Mouse (Mus musculus) bone marrow macrophage, adult 2 months (primary cell): Measurements from ENCODE around the gene Psg16. TPM values are rescaled to one million over a fixed set of nuclear protein-coding genes. Genes with fewer than 3 reads are reported as not detected.
"Not testable (repeated sequence)": the region's sequence is repeated elsewhere in the genome, so short reads cannot be mapped to it uniquely, and the experiment has no call there.

Source experiments
- H3K27ac ChIP-seq: 2 replicates; pipeline ENCODE4 v1.5.1; 2012; ENCODE audit warnings: low read depth, low read length; ENCODE audit not compliant: insufficient read depth
- H3K4me1 ChIP-seq: 2 replicates; pipeline ENCODE4 v1.6.1; 2012; ENCODE audit warnings: low read length; ENCODE audit not compliant: control insufficient read depth, insufficient read depth
- H3K4me3 ChIP-seq: 2 replicates; pipeline ENCODE4 v1.5.1; 2012; ENCODE audit warnings: mild to moderate bottlenecking, low read length, moderate library complexity; ENCODE audit not compliant: insufficient read depth
- CTCF ChIP-seq: IDR thresholded peaks from 2 replicates; pipeline ENCODE4 v1.5.1; 2012; ENCODE audit warnings: low read depth, mild to moderate bottlenecking, low read length, moderate library complexity
- POLR2A ChIP-seq: IDR thresholded peaks from 2 replicates; pipeline ENCODE4 v1.6.1; 2012; ENCODE audit warnings: mild to moderate bottlenecking, low read depth, low read length, borderline replicate concordance
- polyA plus RNA-seq: library from polyadenylated mRNA; stranded (reverse); fragments of >200 nt; gene quantifications from 2 replicates; pipeline ENCODE4 v1.2.4, GENCODE M21; 2012; ENCODE audit not compliant: missing spikeins, insufficient read depth, insufficient read length

Psg16 gene
- polyA plus RNA-seq, 1 experiment = 0.12 TPM

DNA sequence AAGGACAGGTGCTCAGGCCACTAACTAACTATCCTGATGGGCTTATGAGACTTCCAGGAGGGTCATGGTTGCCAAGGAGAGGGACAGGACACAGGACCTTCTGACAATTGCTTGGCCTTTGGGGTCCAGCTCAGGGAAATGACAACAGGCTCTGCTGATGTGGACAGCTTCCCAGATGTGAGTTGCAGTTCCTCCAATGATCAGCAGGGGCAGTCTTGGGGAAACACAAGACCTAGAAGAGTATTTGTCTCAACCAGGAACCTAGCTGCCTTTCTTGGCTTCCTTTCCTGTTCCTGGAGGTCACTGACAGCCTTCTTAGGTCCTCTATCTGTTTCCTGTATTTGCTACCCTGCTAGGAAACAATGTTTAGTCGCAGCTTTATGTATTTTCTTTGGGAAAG lies 17.4 kb downstream of the Psg16 start:
- Histone ChIP-seq H3K4me1 (no peaks in the 10 kb centered on the region), H3K27ac (no peak overlapping the region)
- TF ChIP-seq POLR2A (no peak), CTCF (no peak)

DNA sequence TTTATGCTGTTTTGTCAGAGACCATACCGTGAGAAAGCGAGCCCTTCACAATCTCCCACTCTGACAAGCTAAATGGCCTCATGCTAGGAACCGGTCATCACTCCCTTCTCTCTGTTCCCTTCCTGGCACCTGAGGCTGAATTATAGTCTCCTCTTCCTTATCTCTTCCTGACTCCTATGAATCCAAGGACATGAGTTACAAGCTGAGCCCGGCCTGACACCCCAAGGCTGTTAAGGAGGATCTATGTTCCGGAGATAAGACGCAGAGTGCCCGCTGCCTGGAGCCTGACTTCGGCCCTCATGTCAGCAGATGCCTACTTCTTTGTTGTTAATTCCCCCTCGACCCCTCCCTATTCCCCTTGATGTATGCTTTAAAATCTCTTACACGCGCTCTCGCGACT lies 27.8 kb downstream of the Psg16 start:
- H3K27ac ChIP-seq, H3K4me1 ChIP-seq, H3K4me3 ChIP-seq: not testable (repeated sequence)

More for the DNA sequence above, 17.4 kb downstream of the Psg16 start:
- no peak overlapping the region for H3K4me3 ChIP-seq

DNA sequence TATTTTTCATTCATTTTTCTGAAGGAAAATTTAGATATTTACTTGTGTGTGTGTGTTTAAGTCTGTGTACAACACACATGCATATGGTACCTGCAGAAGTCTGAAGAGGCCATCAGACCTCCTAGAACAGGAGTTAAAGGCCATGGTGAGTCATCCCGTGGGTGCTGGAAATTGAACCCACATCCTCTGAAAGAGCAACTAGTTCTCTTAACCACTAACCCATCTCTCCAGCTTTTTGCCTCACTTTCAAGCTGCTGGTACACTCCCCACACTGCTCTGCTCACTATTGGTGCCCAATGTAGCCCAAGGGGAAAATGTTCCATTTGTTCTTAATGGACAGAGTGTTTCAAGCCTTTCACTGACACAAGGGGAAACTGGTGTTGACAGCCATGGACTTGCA lies 61.5 kb downstream of the Psg16 start:
- no peak for TF ChIP-seq POLR2A
- no peak for TF ChIP-seq CTCF
- Histone ChIP-seq H3K4me3 (no peak overlapping the region), H3K27ac (no peak overlapping the region), H3K4me1 (no peaks in the 10 kb centered on the region)

DNA sequence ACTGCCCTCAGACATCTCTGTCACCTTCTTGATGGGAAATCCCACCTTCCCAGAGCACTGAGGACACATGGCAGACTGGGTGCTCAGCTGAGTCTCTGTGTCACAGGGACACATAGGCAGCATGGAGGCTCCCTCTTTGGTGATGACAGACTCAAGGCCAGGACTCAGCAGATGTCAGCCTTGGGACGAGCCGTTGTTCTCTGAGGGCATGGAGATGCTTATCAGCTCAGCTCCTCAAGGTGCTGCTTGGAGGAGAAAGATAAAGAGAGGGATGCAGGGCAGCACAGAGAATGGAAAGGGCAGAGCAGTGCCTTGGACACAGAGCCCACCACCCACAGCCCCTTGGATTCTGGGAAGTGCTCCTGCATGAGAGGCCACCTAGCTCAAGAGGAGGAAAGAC lies 76.1 kb downstream of the Psg16 start, which contains the start of gene Ceacam3:
Gene Ceacam3, plus strand, starts transcription at position 352 of the 400 bp plus-strand sequence.
- TF ChIP-seq POLR2A = no peak
- no peak for TF ChIP-seq CTCF
- Histone ChIP-seq H3K27ac (no peak within 1 kb of the TSS), H3K4me3 (no peak within 1 kb of the TSS), H3K4me1 (no peaks in the 10 kb centered on the region)

DNA sequence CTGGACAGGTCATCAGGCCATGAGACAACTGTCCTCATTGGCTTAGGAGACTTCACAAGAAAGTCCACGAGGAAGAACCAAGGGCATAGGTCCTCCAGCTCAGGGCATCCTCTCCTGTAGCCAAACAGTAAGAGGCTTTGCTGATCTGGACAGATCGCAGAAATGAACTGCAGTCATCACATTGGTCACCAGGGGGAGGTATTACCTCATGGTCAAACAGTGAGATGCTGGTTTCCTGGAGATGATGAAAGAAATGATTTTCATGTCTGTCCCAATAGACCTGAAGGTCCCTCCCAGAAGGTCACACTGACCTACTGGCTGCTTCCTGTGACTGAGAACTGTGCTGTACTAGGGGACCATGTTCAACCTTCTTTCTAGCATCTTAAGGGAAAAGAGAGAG lies 81.8 kb downstream of the Psg16 start:
- Histone ChIP-seq H3K4me3 (no peak overlapping the region), H3K27ac (no peak overlapping the region), H3K4me1 (no peaks in the 10 kb centered on the region)
- no peak for TF ChIP-seq CTCF
- no peak for TF ChIP-seq POLR2A

DNA sequence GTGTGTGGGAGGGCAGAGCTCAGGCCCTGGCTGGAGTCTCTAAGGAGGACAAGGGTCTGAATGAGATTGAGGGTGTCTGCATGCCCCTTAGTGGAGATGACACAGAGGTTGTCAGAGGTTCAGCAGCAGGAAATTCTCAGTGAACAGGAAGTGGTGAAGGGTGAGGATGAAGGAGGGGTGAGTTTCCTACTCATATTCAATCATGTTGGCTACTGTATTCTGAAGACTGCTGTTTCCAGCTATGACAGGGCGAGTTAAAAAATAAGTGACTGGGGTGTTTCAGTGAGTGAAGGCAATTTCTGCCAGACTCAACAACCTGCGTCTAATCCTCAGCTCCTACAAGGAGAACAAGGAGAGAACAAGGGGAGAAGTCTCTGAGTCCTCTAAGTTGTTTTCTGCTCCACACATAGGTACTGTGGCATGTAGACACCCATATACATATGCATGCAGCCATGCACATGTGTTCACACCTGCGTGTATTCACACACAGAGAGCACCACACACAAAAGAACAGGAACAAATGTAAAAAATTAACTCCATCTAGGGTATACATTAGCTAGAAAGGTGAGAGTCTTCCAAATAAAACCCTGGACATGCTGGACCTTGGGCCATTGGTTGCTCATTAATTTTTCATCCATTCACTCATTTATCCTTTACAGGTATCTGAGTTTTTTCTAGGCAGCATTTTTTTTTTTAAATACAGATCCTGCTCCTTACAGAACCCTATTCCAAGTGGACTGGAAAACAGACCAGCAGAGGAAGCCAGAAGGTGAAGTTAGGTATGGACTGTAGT lies 83.2 kb downstream of the Psg16 start:
- Histone ChIP-seq H3K27ac (no peak overlapping the region), H3K4me3 (no peak overlapping the region), H3K4me1 (no peaks in the 10 kb centered on the region)
- TF ChIP-seq POLR2A (no peak), CTCF (no peak)

DNA sequence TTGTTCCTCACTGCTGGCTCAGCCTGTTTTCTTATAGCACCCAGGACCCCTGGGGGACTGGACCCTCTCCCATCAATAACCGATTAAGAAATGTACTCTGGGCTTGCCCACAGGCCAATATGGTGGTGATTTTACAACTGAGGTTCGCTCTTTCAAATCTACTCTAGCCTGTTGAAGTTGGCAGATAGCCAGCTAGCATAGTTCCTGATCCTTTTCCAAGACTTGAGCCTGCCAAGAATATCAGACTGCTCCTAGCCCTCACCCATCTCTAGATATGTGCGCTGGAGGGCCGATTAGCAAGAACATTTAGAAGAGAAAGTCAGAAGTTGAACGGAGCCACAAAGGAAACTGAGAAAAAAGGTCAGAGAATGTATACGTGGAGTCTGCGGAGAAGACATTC lies 85.2 kb downstream of the Psg16 start:
- H3K4me1 ChIP-seq = no peaks in the 10 kb centered on the region
- no peak overlapping the region for H3K27ac ChIP-seq
- no peak for TF ChIP-seq CTCF
- TF ChIP-seq POLR2A = no peak
- H3K4me3 ChIP-seq = no peak overlapping the region

DNA sequence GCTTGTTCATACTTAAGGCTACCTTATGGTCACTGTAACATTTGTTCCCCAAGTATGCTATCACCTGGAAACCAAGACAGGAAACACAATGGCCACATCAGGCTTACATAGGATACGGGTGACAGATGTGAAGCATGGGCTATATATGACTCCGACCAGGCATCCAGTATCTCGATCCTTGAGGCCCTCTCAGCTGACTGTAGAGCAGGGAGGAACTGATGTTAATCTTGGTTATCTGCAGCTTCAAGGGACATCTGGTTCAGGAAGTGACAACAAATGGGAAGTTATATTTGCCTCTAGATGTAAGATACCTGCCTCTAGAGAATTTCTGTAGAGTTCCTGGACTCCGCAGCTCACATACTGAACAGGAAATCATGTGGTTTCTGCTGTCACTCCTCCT lies 98.0 kb downstream of the Psg16 start:
- TF ChIP-seq POLR2A (no peak), CTCF (no peak)
- Histone ChIP-seq H3K27ac (no peak overlapping the region), H3K4me1 (no peaks in the 10 kb centered on the region), H3K4me3 (no peak overlapping the region)

Other genes starting within 250 kb of the Psg16 start
- 9.8 and 11.2 TPM in 2 replicates for gene Prkd2, start 231.1 kb upstream of the Psg16 start, polyA plus RNA-seq
- 1.2 and 1.3 TPM in 2 replicates for gene Dact3, start 198.7 kb upstream of the Psg16 start, polyA plus RNA-seq
- gene Gng8, start 182.3 kb upstream of the Psg16 start, polyA plus RNA-seq = not detected in 2 replicates
- 5.5 and 5.6 TPM in 2 replicates for gene Ptgir, start 167.6 kb upstream of the Psg16 start, polyA plus RNA-seq
- 373 and 387 TPM in 2 replicates for gene Calm3, start 149.9 kb upstream of the Psg16 start, polyA plus RNA-seq
- gene Pnmal2, start 129.4 kb upstream of the Psg16 start, polyA plus RNA-seq = not detected in 2 replicates
- gene Pnmal1, start 114.4 kb upstream of the Psg16 start, polyA plus RNA-seq = not detected in 2 replicates
- 0.16 TPM in 1 of 2 replicates, not detected in the other for gene Gm42372, start 91.0 kb upstream of the Psg16 start, polyA plus RNA-seq
- not detected in 2 replicates for gene Ccdc8, start 81.3 kb upstream of the Psg16 start, polyA plus RNA-seq
- 70.7 and 83.1 TPM in 2 replicates for gene Ppp5c, start 46.1 kb upstream of the Psg16 start, polyA plus RNA-seq
- gene Hif3a, start 11.6 kb upstream of the Psg16 start, polyA plus RNA-seq = 0.27 TPM in 1 of 2 replicates, not detected in the other
- gene Ceacam3, start 76.2 kb downstream of the Psg16 start, polyA plus RNA-seq = 0.24 TPM in 1 of 2 replicates, not detected in the other
- gene Psg29, start 129.4 kb downstream of the Psg16 start, polyA plus RNA-seq = not detected in 2 replicates